Mouse (Mus musculus) forebrain, postnatal 0 days (tissue): ENCODE data around the gene Trp53i11. TPM values are rescaled to one million over a fixed set of nuclear protein-coding genes. Genes with fewer than 3 reads are reported as not detected.

Experiments
- ATAC-seq: fragments of 200-750 bp; cut with Nextera tagmentation; 2 replicates; pipeline ENCODE4 v1.8.0; 2017; ENCODE audit warnings: mild to moderate bottlenecking, moderate library complexity
- DNase-seq: peaks from one replicate; pipeline ENCODE4 v3.0.0-alpha.2; 2015
- H3K27ac ChIP-seq: fragments of 300-500 bp; sonication (generic); 2 replicates; pipeline ENCODE4 v1.5.1; 2014; ENCODE audit warnings: low read depth, mild to moderate bottlenecking, antibody characterized with exemption, low read length, moderate library complexity, mixed read lengths
- H3K27me3 ChIP-seq: fragments of 300-500 bp; sonication (generic); 2 replicates; pipeline ENCODE4 v1.6.1; 2014; ENCODE audit warnings: mild to moderate bottlenecking, low read length, mixed read lengths; ENCODE audit not compliant: insufficient read depth
- H3K36me3 ChIP-seq: fragments of 300-500 bp; sonication (generic); 2 replicates; pipeline ENCODE4 v1.6.1; 2014; ENCODE audit warnings: mild to moderate bottlenecking, moderate library complexity; ENCODE audit not compliant: insufficient read depth
- H3K4me1 ChIP-seq: fragments of 300-500 bp; sonication (generic); 2 replicates; pipeline ENCODE4 v1.6.1; 2014; ENCODE audit warnings: antibody characterized with exemption; ENCODE audit not compliant: insufficient read depth
- H3K4me2 ChIP-seq: fragments of 300-500 bp; sonication (generic); 2 replicates; pipeline ENCODE4 v1.6.1; 2014; ENCODE audit warnings: low read depth, mild to moderate bottlenecking, moderate library complexity
- H3K4me3 ChIP-seq: fragments of 300-500 bp; sonication (generic); 2 replicates; pipeline ENCODE4 v1.5.1; 2014; ENCODE audit warnings: low read depth, low read length, mixed read lengths
- H3K9ac ChIP-seq: fragments of 300-500 bp; sonication (generic); 2 replicates; pipeline ENCODE4 v1.6.1; 2014; ENCODE audit warnings: mild to moderate bottlenecking
- H3K9me3 ChIP-seq: fragments of 300-500 bp; sonication (generic); 2 replicates; pipeline ENCODE4 v1.6.1; 2016; ENCODE audit warnings: low read length
- CTCF ChIP-seq: sonication (generic); IDR thresholded peaks from 2 replicates; pipeline ENCODE4 v1.5.1; 2016; ENCODE audit warnings: antibody characterized with exemption, control low read depth, low read depth
- WGBS: fragments of 180-500 bp; shearing (Covaris S2); extraction: QIAGEN DNeasy Blood & Tissue Kit; methylation state at CpG from one replicate; pipeline ENCODE4 v1.1.7; 2014; 5-methylcytosine and 5-hydroxymethylcytosine counted together
- polyA plus RNA-seq: library from polyadenylated mRNA; unstranded; fragments of >200 nt; fragmentation: Nextera tagmentation; extraction: Ambion mirVana; gene quantifications from 2 replicates; pipeline ENCODE4 v1.2.1, GENCODE M21; 2015
- total RNA-seq: library from RNA; depleted of rRNA; stranded (reverse); fragments of >200 nt; gene quantifications from 2 replicates; pipeline ENCODE4 v1.2.3, GENCODE M21; 2014

Trp53i11 gene
- total and polyA plus RNA-seq, 2 experiments from 2014 or later = 95.2 to 132 TPM

- Histone ChIP-seq H3K9me3 (no peaks in the 10 kb centered on the region), H3K27ac (peak overlapping the region; percentile 91), H3K9ac (peak overlapping the region; percentile 90), H3K4me3 (peak overlapping the region; percentile 81), H3K4me2 (peak overlapping the region; percentile 91), H3K27me3 (no peaks in the 10 kb centered on the region), H3K36me3 (no peaks in the 10 kb centered on the region), H3K4me1 (peaks cover 30% of the 10 kb centered on the region)
- ATAC-seq = peak; percentile 25; the same call in 1 of the 2 replicates
- WGBS = 6% methylated on average over 19 of the region's 19 CpGs
- peak; percentile 78 for DNase-seq
- peak; percentile 59 for TF ChIP-seq CTCF
These were observed 1.6 kb downstream of the Trp53i11 start for GRCm38 (mm10) chr2:93188761-93189458.

GRCm38 (mm10) chr2:93190771-93191487 lies 3.6 kb downstream of the Trp53i11 start:
- TF ChIP-seq CTCF = no peak
- Histone ChIP-seq H3K4me3 (no peak overlapping the region), H3K9me3 (no peaks in the 10 kb centered on the region), H3K27me3 (no peaks in the 10 kb centered on the region), H3K4me1 (peaks cover 30% of the 10 kb centered on the region), H3K4me2 (peak overlapping the region; percentile 4), H3K27ac (no peak overlapping the region), H3K9ac (0 out of 2 replicates have a peak overlapping the region, but pooled peaks have one; percentile 4), H3K36me3 (no peaks in the 10 kb centered on the region)
- ATAC-seq (no peak), DNase-seq (no peak)
- WGBS = 28% methylated on average over 9 of the region's 9 CpGs

- H3K27ac ChIP-seq = no peak overlapping the region
- no peak for TF ChIP-seq CTCF
- H3K36me3 ChIP-seq = no peaks in the 10 kb centered on the region
- H3K4me1 ChIP-seq = peaks cover 30% of the 10 kb centered on the region
- peak overlapping the region; percentile 10; the same call in 1 of the 2 replicates for H3K4me2 ChIP-seq
- DNase-seq (no peak), ATAC-seq (no peak)
- no peak overlapping the region for H3K4me3 ChIP-seq
- H3K27me3 ChIP-seq = no peaks in the 10 kb centered on the region
- no peaks in the 10 kb centered on the region for H3K9me3 ChIP-seq
- H3K9ac ChIP-seq = no peak overlapping the region
- WGBS = 66% methylated on average over 14 of the region's 14 CpGs
These were observed 4.3 kb downstream of the Trp53i11 start for GRCm38 (mm10) chr2:93191488-93192181.

GRCm38 (mm10) chr2:93192182-93192560 lies 4.8 kb downstream of the Trp53i11 start:
- Histone ChIP-seq H3K9ac (no peak overlapping the region), H3K27me3 (no peaks in the 10 kb centered on the region), H3K4me3 (no peak overlapping the region), H3K4me1 (peaks cover 30% of the 10 kb centered on the region), H3K4me2 (0 out of 2 replicates have a peak overlapping the region, but pooled peaks have one; percentile 10), H3K9me3 (no peaks in the 10 kb centered on the region), H3K36me3 (no peaks in the 10 kb centered on the region; the same call in 1 of the 2 replicates), H3K27ac (no peak overlapping the region)
- ATAC-seq (no peak), DNase-seq (no peak)
- WGBS = 43% methylated on average over 9 of the region's 9 CpGs
- TF ChIP-seq CTCF = no peak

- ATAC-seq (no peak), DNase-seq (no peak)
- Histone ChIP-seq H3K4me3 (no peak overlapping the region), H3K9ac (no peak overlapping the region), H3K9me3 (no peaks in the 10 kb centered on the region), H3K36me3 (peaks cover 1% of the 10 kb centered on the region; the same call in 1 of the 2 replicates), H3K27me3 (no peaks in the 10 kb centered on the region), H3K4me1 (peaks cover 30% of the 10 kb centered on the region), H3K27ac (no peak overlapping the region), H3K4me2 (no peak overlapping the region)
- TF ChIP-seq CTCF = no peak
- WGBS = 10% methylated on average over 6 of the region's 6 CpGs
These were observed 5.3 kb downstream of the Trp53i11 start for GRCm38 (mm10) chr2:93192671-93193080.

- H3K27me3 ChIP-seq = no peaks in the 10 kb centered on the region
- TF ChIP-seq CTCF = no peak
- no peak overlapping the region for H3K9ac ChIP-seq
- H3K27ac ChIP-seq = no peak overlapping the region
- ATAC-seq (no peak), DNase-seq (no peak)
- no peak overlapping the region for H3K4me3 ChIP-seq
- WGBS = 65% methylated on average over 4 of the region's 4 CpGs
- no peaks in the 10 kb centered on the region for H3K9me3 ChIP-seq
- peaks cover 7% of the 10 kb centered on the region for H3K36me3 ChIP-seq
- peaks cover 30% of the 10 kb centered on the region for H3K4me1 ChIP-seq
- no peak overlapping the region for H3K4me2 ChIP-seq
These were observed 6.5 kb downstream of the Trp53i11 start for GRCm38 (mm10) chr2:93193806-93194205.

- peak; percentile 97 for TF ChIP-seq CTCF
- H3K27ac ChIP-seq = no peak overlapping the region
- H3K9ac ChIP-seq = no peak overlapping the region
- no peak overlapping the region for H3K4me3 ChIP-seq
- no peak overlapping the region for H3K4me2 ChIP-seq
- H3K4me1 ChIP-seq = no peaks in the 10 kb centered on the region
- WGBS = 15% methylated on average over 3 of the region's 3 CpGs
- DNase-seq (peak; percentile 95), ATAC-seq (peak; percentile 83)
- no peaks in the 10 kb centered on the region for H3K9me3 ChIP-seq
- H3K27me3 ChIP-seq = no peaks in the 10 kb centered on the region
- peaks cover 28% of the 10 kb centered on the region for H3K36me3 ChIP-seq
These were observed 11.5 kb downstream of the Trp53i11 start for GRCm38 (mm10) chr2:93198846-93199245.
